Mouse (Mus musculus): ENCODE measurements around the gene Rph3a. TPM values are rescaled to one million over a fixed set of nuclear protein-coding genes. Genes with fewer than 3 reads are reported as not detected.

Rph3a gene
- polyA plus RNA-seq, 1 experiment from 2014 or later: 21.3 TPM

DNA sequence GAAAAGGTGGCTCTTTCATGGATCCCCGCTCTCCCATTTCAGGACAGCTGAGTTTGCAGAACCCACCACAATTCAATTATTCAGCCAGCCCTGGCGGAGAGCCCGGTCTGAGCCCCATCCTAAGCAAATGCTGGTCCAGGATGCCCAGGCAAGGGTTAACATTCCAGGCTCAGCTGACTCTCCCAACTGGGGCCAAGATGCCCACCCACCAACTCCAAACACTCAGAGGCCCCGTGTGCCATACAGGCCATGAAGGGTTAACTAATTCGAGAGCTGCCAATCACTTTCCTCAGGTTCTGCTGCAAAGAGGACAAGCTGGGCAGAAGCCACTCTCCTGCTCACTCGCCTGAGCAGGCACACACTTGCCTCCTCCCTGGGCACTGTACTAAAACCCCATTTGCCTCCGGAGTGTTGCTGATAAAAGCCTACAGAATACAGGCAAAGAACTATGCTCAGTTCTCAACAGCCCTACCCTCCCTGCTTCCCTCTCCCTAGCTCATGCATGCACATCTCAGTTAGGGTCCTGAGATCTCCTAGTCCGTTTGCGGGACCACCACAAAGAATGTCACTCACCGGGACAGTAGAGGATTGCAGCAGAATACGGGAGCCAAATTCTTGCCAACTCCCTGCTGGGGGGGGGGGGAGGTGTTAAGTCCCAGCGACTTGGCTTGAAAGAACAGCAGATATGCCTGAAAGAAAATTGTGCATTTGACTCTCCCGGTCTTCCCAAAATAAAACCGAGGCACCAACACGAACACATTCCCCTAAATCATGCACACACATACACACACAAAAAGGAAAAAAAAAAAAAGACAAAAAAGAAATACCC is 1.3 kb downstream of the Rph3a start:
- H3K27me3 ChIP-seq: no peaks in the 10 kb centered on the region; the same call in 1 of the 2 replicates
- no peaks in the 10 kb centered on the region for H3K36me3 ChIP-seq
- peak overlapping the region; percentile 54 for H3K9ac ChIP-seq (replicated peaks)
- H3K4me1 ChIP-seq: peaks cover 67% of the 10 kb centered on the region
- H3K4me2 ChIP-seq (replicated peaks): peak overlapping the region; percentile 53
- ATAC-seq (replicated peaks): no peak
- WGBS: 5% methylated on average over 15 of the region's 15 CpGs
- no peaks in the 10 kb centered on the region for H3K9me3 ChIP-seq
- peak overlapping the region; percentile 45 for H3K4me3 ChIP-seq
- H3K27ac ChIP-seq (replicated peaks): peak overlapping the region; percentile 76

DNA sequence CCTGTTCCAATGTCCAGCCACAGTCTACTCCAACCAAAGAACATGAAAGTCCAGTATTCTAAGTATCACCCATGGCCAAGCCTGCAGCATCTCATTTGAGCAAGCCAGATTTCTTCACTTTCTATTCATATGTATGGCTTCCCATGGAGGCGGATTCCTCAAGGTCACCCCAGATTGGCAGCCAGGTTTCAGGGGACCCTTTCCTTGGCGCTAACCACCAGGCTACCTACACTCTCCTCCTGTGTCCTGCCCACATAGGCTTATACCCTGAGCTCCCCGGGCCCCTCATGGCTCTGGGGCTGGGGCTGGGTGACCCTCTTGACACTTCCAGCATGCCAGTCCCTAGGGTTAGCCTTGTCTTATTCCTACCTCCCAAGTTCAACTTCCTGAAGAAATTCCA is 2.3 kb downstream of the Rph3a start:
- H3K4me1 ChIP-seq: peaks cover 74% of the 10 kb centered on the region

DNA sequence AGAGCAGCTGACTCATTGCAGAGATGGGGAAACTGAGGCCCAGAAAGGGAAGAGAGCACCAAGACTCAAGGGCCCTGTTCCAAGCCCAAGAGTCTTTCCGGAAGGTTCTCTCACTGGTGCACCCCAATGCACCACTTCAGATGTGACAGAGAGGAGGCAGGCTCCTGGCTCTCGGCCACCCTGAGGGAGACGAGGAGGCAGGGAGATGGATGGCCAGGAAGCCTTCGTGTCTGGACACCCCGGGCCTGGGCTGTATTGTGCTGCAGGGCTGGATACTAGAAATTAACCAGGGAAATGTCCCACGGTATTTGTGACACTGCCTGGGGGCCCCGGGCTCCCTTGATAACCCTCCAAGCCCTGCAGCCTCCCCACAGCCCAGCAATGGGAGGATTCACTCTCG is 2.8 kb downstream of the Rph3a start:
- Histone ChIP-seq H3K36me3 (no peaks in the 10 kb centered on the region), H3K4me3 (no peak overlapping the region), H3K9me3 (no peaks in the 10 kb centered on the region), H3K27me3 (no peaks in the 10 kb centered on the region; the same call in 1 of the 2 replicates), H3K4me1 (peaks cover 72% of the 10 kb centered on the region), H3K9ac (replicated peaks) (no peak overlapping the region), H3K27ac (replicated peaks) (no peak overlapping the region), H3K4me2 (replicated peaks) (peak overlapping the region; percentile 53)
- 84% methylated on average over 8 of the region's 8 CpGs for WGBS
- no peak for ATAC-seq (replicated peaks)

More for the DNA sequence above, 2.3 kb downstream of the Rph3a start:
- 81% methylated on average over 3 of the region's 3 CpGs for WGBS
- peak overlapping the region; percentile 53 for H3K4me2 ChIP-seq (replicated peaks)
- H3K9me3 ChIP-seq: no peaks in the 10 kb centered on the region
- no peak for ATAC-seq (replicated peaks)
- no peaks in the 10 kb centered on the region; the same call in 1 of the 2 replicates for H3K27me3 ChIP-seq
- H3K4me3 ChIP-seq: peak overlapping the region; percentile 45; the same call in 1 of the 2 replicates
- H3K9ac ChIP-seq (replicated peaks): no peak overlapping the region
- H3K27ac ChIP-seq (replicated peaks): no peak overlapping the region
- no peaks in the 10 kb centered on the region for H3K36me3 ChIP-seq

DNA sequence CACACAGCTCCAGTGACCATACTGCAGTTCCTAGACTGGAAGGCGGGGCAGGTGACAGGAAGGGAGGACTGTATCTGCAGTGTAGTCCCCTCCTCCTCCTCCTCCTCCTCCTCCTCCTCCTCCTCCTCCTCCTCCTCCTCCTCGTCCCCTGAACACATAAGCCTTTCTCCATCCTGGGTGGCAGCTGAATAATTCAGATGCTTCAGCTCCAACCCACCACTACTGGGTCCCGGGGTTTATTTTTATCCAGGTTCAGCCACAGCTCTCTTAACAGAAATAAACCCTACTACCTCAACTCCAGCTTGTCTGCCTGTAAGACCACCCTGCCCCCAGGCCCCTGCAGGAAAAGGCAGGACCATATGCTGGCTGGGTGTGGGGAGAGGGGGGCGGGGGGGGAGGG is 3.7 kb downstream of the Rph3a start:
- WGBS: 40% methylated on average over 4 of the region's 4 CpGs
- no peak overlapping the region for H3K4me3 ChIP-seq
- 0 out of 2 replicates have a peak overlapping the region, but pooled peaks have one; percentile 53 for H3K4me2 ChIP-seq (replicated peaks)
- peaks cover 70% of the 10 kb centered on the region for H3K4me1 ChIP-seq
- H3K27ac ChIP-seq (replicated peaks): no peak overlapping the region
- no peaks in the 10 kb centered on the region for H3K36me3 ChIP-seq
- no peak for ATAC-seq (replicated peaks)
- no peaks in the 10 kb centered on the region; the same call in 1 of the 2 replicates for H3K27me3 ChIP-seq
- no peak overlapping the region for H3K9ac ChIP-seq (replicated peaks)
- H3K9me3 ChIP-seq: no peaks in the 10 kb centered on the region

DNA sequence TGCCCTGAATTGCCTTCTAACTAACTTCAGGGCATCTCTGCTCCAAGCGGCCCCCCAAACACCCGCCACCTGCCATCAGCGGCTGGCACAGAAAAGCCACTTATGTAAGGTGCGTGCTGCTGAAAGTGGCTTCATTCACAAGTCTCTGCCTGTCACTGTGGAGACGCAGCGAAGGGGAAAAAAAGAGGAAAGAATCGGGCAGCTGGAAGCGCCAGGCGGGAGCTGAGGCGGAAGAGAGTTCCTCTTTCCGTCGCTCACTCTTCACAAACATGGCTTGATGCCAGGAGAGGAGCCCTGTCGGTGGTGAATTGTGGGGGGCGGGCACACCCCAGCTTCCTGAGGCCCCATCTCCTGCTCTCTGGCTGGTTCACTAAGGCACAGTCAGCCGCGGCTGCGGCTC is 6.1 kb downstream of the Rph3a start:
- peaks cover 52% of the 10 kb centered on the region for H3K4me1 ChIP-seq
- peak overlapping the region; percentile 66 for H3K27ac ChIP-seq (replicated peaks)
- H3K9me3 ChIP-seq: no peaks in the 10 kb centered on the region
- no peaks in the 10 kb centered on the region for H3K36me3 ChIP-seq
- peak overlapping the region; percentile 49 for H3K4me2 ChIP-seq (replicated peaks)
- peak overlapping the region; percentile 37 for H3K9ac ChIP-seq (replicated peaks)
- 4% methylated on average over 17 of the region's 17 CpGs for WGBS
- no peaks in the 10 kb centered on the region; the same call in 1 of the 2 replicates for H3K27me3 ChIP-seq
- H3K4me3 ChIP-seq: peak overlapping the region; percentile 20
- ATAC-seq (replicated peaks): 0 out of 2 replicates have a peak, but pooled peaks have one; percentile 25

GRCm38 (mm10) chr5:120999573-120999972 is 10.3 kb downstream of the Rph3a start:
- no peak for ATAC-seq (replicated peaks)
- Histone ChIP-seq H3K9ac (replicated peaks) (no peak overlapping the region), H3K27ac (replicated peaks) (no peak overlapping the region), H3K4me2 (replicated peaks) (no peak overlapping the region), H3K4me1 (peaks cover 16% of the 10 kb centered on the region), H3K27me3 (no peaks in the 10 kb centered on the region; the same call in 1 of the 2 replicates), H3K9me3 (no peaks in the 10 kb centered on the region), H3K36me3 (no peaks in the 10 kb centered on the region), H3K4me3 (no peak overlapping the region)
- 39% methylated on average over 12 of the region's 12 CpGs for WGBS

- no peaks in the 10 kb centered on the region for H3K27me3 ChIP-seq
- no peaks in the 10 kb centered on the region for H3K9me3 ChIP-seq
- H3K27ac ChIP-seq (replicated peaks): no peak overlapping the region
- no peaks in the 10 kb centered on the region for H3K4me1 ChIP-seq
- no peak overlapping the region for H3K4me3 ChIP-seq
- WGBS: 87% methylated on average over 3 of the region's 3 CpGs
- ATAC-seq (replicated peaks): no peak
- H3K4me2 ChIP-seq (replicated peaks): no peak overlapping the region
- H3K9ac ChIP-seq (replicated peaks): no peak overlapping the region
- no peaks in the 10 kb centered on the region for H3K36me3 ChIP-seq
Observed at GRCm38 (mm10) chr5:120988373-120988772, 21.5 kb downstream of the Rph3a start.

- 83% methylated on average over 1 of the region's 1 CpGs for WGBS
Observed at GRCm38 (mm10) chr5:120983029-120983428, 26.9 kb downstream of the Rph3a start.

DNA sequence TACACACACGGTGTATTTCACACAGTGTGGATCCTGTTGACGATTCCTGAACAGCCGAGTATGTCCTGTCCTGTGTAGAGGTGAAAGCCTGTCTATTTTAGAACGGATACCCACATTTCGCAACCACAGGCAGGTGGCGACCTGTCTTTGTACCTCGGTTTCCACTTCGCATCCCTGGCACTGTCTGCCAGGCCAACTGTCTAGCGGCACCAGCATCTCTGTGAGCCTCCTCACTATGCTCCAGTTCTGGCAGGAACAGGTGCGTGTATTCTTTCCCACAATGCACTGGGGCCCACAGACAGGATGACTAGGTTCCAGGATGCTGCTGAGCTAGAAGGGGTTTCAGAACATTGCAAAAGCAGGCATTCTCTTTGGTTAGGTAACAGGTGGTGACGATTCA is 28.7 kb downstream of the Rph3a start:
- H3K36me3 ChIP-seq: no peaks in the 10 kb centered on the region
- H3K4me1 ChIP-seq: no peaks in the 10 kb centered on the region
- no peak overlapping the region for H3K9ac ChIP-seq (replicated peaks)
- no peak overlapping the region for H3K4me2 ChIP-seq (replicated peaks)
- no peaks in the 10 kb centered on the region for H3K27me3 ChIP-seq
- ATAC-seq (replicated peaks): no peak
- WGBS: 91% methylated on average over 11 of the region's 11 CpGs
- no peaks in the 10 kb centered on the region for H3K9me3 ChIP-seq
- no peak overlapping the region for H3K27ac ChIP-seq (replicated peaks)
- H3K4me3 ChIP-seq: no peak overlapping the region

More at GRCm38 (mm10) chr5:120983029-120983428, 26.9 kb downstream of the Rph3a start:
- H3K9ac ChIP-seq (replicated peaks): no peak overlapping the region
- no peak overlapping the region for H3K4me3 ChIP-seq
- no peaks in the 10 kb centered on the region for H3K4me1 ChIP-seq
- no peaks in the 10 kb centered on the region for H3K27me3 ChIP-seq
- no peaks in the 10 kb centered on the region for H3K9me3 ChIP-seq
- ATAC-seq (replicated peaks): no peak
- no peak overlapping the region for H3K27ac ChIP-seq (replicated peaks)
- no peak overlapping the region for H3K4me2 ChIP-seq (replicated peaks)
- no peaks in the 10 kb centered on the region for H3K36me3 ChIP-seq

DNA sequence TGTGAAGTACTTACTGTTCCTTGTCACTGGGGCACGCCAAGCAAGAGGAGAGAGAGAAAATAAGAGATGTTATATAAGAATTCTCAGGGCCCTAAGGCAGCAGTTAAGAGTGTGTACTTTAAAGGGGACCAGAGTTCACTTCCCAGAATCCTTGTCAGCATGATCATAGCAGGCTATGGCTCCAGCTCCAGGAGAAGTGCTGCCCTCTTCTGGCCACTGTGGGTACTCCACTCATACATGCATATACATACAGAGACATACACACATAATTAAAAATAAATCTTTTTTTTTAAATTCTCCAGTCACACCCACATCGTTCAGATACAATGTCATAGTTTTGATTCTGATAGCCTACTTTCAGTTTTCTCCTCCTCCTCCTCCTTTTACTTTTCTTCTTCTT is 29.8 kb downstream of the Rph3a start:
- H3K4me2 ChIP-seq (replicated peaks): no peak overlapping the region
- 93% methylated on average over 2 of the region's 2 CpGs for WGBS
- H3K9me3 ChIP-seq: no peaks in the 10 kb centered on the region
- no peaks in the 10 kb centered on the region for H3K36me3 ChIP-seq
- H3K4me1 ChIP-seq: no peaks in the 10 kb centered on the region
- H3K27me3 ChIP-seq: no peaks in the 10 kb centered on the region
- no peak overlapping the region for H3K9ac ChIP-seq (replicated peaks)
- no peak for ATAC-seq (replicated peaks)
- H3K27ac ChIP-seq (replicated peaks): no peak overlapping the region
- no peak overlapping the region for H3K4me3 ChIP-seq

- H3K4me3 ChIP-seq: no peak overlapping the region
- no peaks in the 10 kb centered on the region for H3K36me3 ChIP-seq
- no peak overlapping the region for H3K9ac ChIP-seq (replicated peaks)
- 59% methylated on average over 3 of the region's 3 CpGs for WGBS
- no peak for ATAC-seq (replicated peaks)
- no peaks in the 10 kb centered on the region for H3K4me1 ChIP-seq
- H3K9me3 ChIP-seq: no peaks in the 10 kb centered on the region
- no peak overlapping the region for H3K27ac ChIP-seq (replicated peaks)
- no peak overlapping the region for H3K4me2 ChIP-seq (replicated peaks)
- H3K27me3 ChIP-seq: no peaks in the 10 kb centered on the region
Observed at GRCm38 (mm10) chr5:120976138-120976537, 33.8 kb downstream of the Rph3a start.

DNA sequence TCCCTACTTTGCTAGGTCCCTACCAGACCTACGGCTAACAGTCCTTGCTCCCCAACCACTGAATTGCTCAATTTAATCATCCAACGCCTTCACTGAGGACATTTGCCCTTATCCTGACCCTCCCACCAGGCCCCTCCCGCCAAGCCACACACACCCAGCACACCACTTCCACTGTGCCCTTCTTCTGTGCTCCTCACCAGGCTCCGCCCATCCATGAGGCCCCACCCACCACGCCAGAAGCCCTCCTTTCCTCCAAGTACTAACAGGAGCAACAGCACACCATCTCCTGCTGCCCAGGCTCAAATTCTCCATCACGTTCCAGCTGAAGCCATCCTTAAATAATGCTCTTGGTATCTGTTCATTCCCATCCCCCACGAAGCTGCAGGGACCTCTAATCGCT is 35.4 kb downstream of the Rph3a start:
- no peaks in the 10 kb centered on the region for H3K9me3 ChIP-seq
- H3K4me1 ChIP-seq: no peaks in the 10 kb centered on the region
- H3K27ac ChIP-seq (replicated peaks): no peak overlapping the region
- no peaks in the 10 kb centered on the region for H3K27me3 ChIP-seq
- H3K9ac ChIP-seq (replicated peaks): no peak overlapping the region
- WGBS: 57% methylated on average over 8 of the region's 8 CpGs
- no peak for ATAC-seq (replicated peaks)
- H3K36me3 ChIP-seq: no peaks in the 10 kb centered on the region
- no peak overlapping the region for H3K4me2 ChIP-seq (replicated peaks)
- no peak overlapping the region for H3K4me3 ChIP-seq

All from forebrain, embryonic 15.5 days (tissue).